In the genomic region with DNA sequence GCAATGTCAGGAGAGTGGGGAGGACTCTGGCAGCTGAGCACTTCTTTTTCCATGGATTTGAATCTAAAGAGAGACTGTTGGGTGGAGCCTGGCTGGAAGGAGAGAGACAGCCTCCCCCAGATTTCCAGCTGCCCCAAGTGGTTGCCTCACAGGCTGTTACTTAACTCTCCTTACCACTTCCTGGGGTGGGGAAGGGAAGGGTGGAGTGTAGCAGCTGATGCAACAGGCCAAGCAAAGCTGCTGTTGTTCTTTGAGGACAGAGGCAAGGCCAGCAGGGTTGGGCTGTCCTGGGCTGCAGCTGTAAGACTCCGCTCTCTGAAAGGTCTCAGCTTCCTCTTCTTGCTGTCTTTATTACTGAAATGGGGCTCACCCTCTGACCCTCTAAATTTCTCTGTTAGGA, we compare ENCODE assay signal across 8 mouse cellular contexts. TPM values are rescaled to one million over a fixed set of nuclear protein-coding genes. Genes with fewer than 3 reads are reported as not detected.
DNase-seq lines count a peak whose midpoint lies in the region; ATAC-seq and TF ChIP-seq lines count a peak whose summit lies in the region.

No protein-coding gene starts in this region.

- TF ChIP-seq CTCF in forebrain, postnatal 0 days (IDR thresholded peaks at IDR 0.05; ENCODE audit: low read depth) = no peak

- H3K4me2 ChIP-seq in kidney, embryonic 14.5 days (replicated peaks; ENCODE audit: low read depth, low read length) = no peak overlapping the region
- no peak overlapping the region for H3K4me2 ChIP-seq in forebrain, postnatal 0 days (ENCODE audit: low read depth)

- no peak overlapping the region for H3K9ac ChIP-seq in kidney, embryonic 14.5 days (ENCODE audit: low read depth, low read length)
- no peak overlapping the region for H3K9ac ChIP-seq in forebrain, postnatal 0 days

- H3K27ac ChIP-seq in kidney, embryonic 14.5 days (ENCODE audit: low read depth, low read length) = no peak overlapping the region
- no peak overlapping the region for H3K27ac ChIP-seq in forebrain, postnatal 0 days (ENCODE audit: low read depth, low read length)

- no peaks in the 10 kb centered on the region for H3K9me3 ChIP-seq in kidney, embryonic 14.5 days (ENCODE audit: control insufficient read depth, low read length)
- no peaks in the 10 kb centered on the region for H3K9me3 ChIP-seq in forebrain, postnatal 0 days (ENCODE audit: low read length)

- 71% methylated on average over 1 of the region's 1 CpGs for WGBS in kidney, embryonic 14.5 days
- WGBS in forebrain, postnatal 0 days = 86% methylated on average over 1 of the region's 1 CpGs

- H3K36me3 ChIP-seq in kidney, embryonic 14.5 days (ENCODE audit: control insufficient read depth, insufficient read depth, low read length) = no peaks in the 10 kb centered on the region
- no peaks in the 10 kb centered on the region for H3K36me3 ChIP-seq in forebrain, postnatal 0 days (ENCODE audit: insufficient read depth)

- peak; percentile 90 for ATAC-seq in CD4-positive, CD25-positive, alpha-beta regulatory T cell, adult 4 months
- 0 out of 2 replicates have a peak, but pooled peaks have one; percentile 33 for ATAC-seq in kidney, embryonic 14.5 days (ENCODE audit: low FRiP score, low TSS enrichment)
- no peak for ATAC-seq in forebrain, postnatal 0 days

- peaks cover under 1% of the 10 kb centered on the region; the same call in 1 of the 2 replicates for H3K4me1 ChIP-seq in kidney, embryonic 14.5 days (ENCODE audit: control insufficient read depth, insufficient read depth, low read length)
- no peaks in the 10 kb centered on the region for H3K4me1 ChIP-seq in forebrain, postnatal 0 days (ENCODE audit: insufficient read depth)

- H3K27me3 ChIP-seq in kidney, embryonic 14.5 days (ENCODE audit: control insufficient read depth, insufficient read depth, low read length) = no peaks in the 10 kb centered on the region
- H3K27me3 ChIP-seq in forebrain, postnatal 0 days (ENCODE audit: insufficient read depth, low read length) = no peaks in the 10 kb centered on the region

- peak; percentile 79 for DNase-seq in T-cell, adult 2 months (ENCODE audit: low spot score)
- DNase-seq in gastrocnemius, adult 8-10 months (ENCODE audit: low spot score in 2 of 2) = peak; percentile 57 to 69
- DNase-seq in lung, postnatal 14 days = peak; percentile 77
- peak; percentile 56 to 68 for DNase-seq in spleen, postnatal 4 days (ENCODE audit: low spot score in 2 of 2)
- DNase-seq in forebrain, postnatal 0 days = no peak
- no peak for DNase-seq in B cell, adult 2 months

- no peak overlapping the region for H3K4me3 ChIP-seq in kidney, embryonic 14.5 days (ENCODE audit: low read length)
- H3K4me3 ChIP-seq in forebrain, postnatal 0 days (ENCODE audit: low read depth, low read length) = no peak overlapping the region

RNA-seq across cellular contexts. Expression of gene Mrpl33, which starts 5.6 kb away (rescaled TPM):
- polyA plus RNA-seq in CD4-positive, CD25-positive, alpha-beta regulatory T cell, adult 4 months (2017; shearing (Covaris generic)) = 100 to 1,000 TPM; 231 to 312 TPM
- 100 to 1,000 TPM; 256 to 270 (median 258) TPM for total RNA-seq in gastrocnemius, adult 8-10 months (2022)
- 253 and 349 TPM in 2 replicates for polyA plus RNA-seq in kidney, embryonic 14.5 days (2014; fragmentation: Nextera tagmentation; extraction: Ambion mirVana)
- 166 and 203 TPM in 2 replicates for total RNA-seq in forebrain, postnatal 0 days (2014; rRNA removed)
- polyA plus RNA-seq in forebrain, postnatal 0 days (2015; fragmentation: Nextera tagmentation; extraction: Ambion mirVana) = 295 and 354 TPM in 2 replicates

Comparison
In these comparisons a context has a peak if more than half of its experiments do, and no peak if none do; other contexts are left out.
1. DNase-seq: peak in T-cell, adult 2 months (single experiment), gastrocnemius, adult 8-10 months (2 of 2), lung, postnatal 14 days (single experiment) and spleen, postnatal 4 days (2 of 2); none in forebrain, postnatal 0 days (single experiment) and B cell, adult 2 months (0 of 2).